17 mouse cellular contexts compared by ENCODE assay signal in genomic region chr15:77234296-77234695, GRCm38 (mm10).
"Had no signal": no experiment of that assay in that cellular context is flagged by ENCODE, and none has a peak within 500 bp of the region (broad histone marks: within the 10 kb centered on the region; RNA-seq: fewer than 3 reads in every experiment).

No protein-coding gene starts in this region.

- H3K4me3 ChIP-seq: kidney, embryonic 15.5 days; limb, embryonic 12.5 days; megakaryocyte, embryonic 14.5 days; midbrain, embryonic 15.5 days; neural tube, embryonic 13.5 days; stomach, embryonic 15.5 days had no signal

- ATAC-seq: midbrain, embryonic 15.5 days had no signal

- DNase-seq: kidney, postnatal 14 days; liver; lung, adult 2 months; lung, postnatal 14 days; retina, postnatal 1 day; right cerebral cortex, postnatal 4 days; spleen, adult 18-20 months; thymus, postnatal 36 days had no signal

- H3K27ac ChIP-seq: kidney, embryonic 15.5 days; limb, embryonic 12.5 days; liver, embryonic 14.5 days; macrophage; midbrain, embryonic 15.5 days; neural tube, embryonic 13.5 days; stomach, embryonic 15.5 days had no signal

- H3K9me3 ChIP-seq: kidney, embryonic 15.5 days; limb, embryonic 12.5 days; megakaryocyte, embryonic 14.5 days; midbrain, embryonic 15.5 days; neural tube, embryonic 13.5 days; stomach, embryonic 15.5 days had no signal

- H3K27me3 ChIP-seq: kidney, embryonic 15.5 days; limb, embryonic 12.5 days; midbrain, embryonic 15.5 days; neural tube, embryonic 13.5 days; stomach, embryonic 15.5 days had no signal

- H3K9ac ChIP-seq: kidney, embryonic 15.5 days; limb, embryonic 12.5 days; liver, embryonic 14.5 days; midbrain, embryonic 15.5 days; neural tube, embryonic 13.5 days; stomach, embryonic 15.5 days had no signal

- H3K4me2 ChIP-seq: kidney, embryonic 15.5 days; limb, embryonic 12.5 days; midbrain, embryonic 11.5 days; midbrain, embryonic 15.5 days; neural tube, embryonic 13.5 days; stomach, embryonic 15.5 days had no signal

- H3K36me3 ChIP-seq: kidney, embryonic 15.5 days; limb, embryonic 12.5 days; midbrain, embryonic 15.5 days; neural tube, embryonic 13.5 days; stomach, embryonic 15.5 days had no signal
